Comparison of ENCODE assay signal across 11 mouse cellular contexts in genomic region chr15:88712501-88712900, GRCm38 (mm10).
"Had no signal": no experiment of that assay in that cellular context is flagged by ENCODE, and none has a peak within 500 bp of the region (broad histone marks: within the 10 kb centered on the region; RNA-seq: fewer than 3 reads in every experiment).

No protein-coding gene starts in this region.

- H3K9me3 ChIP-seq: limb, embryonic 10.5 days; liver, embryonic 15.5 days; megakaryocyte, embryonic 14.5 days; midbrain, embryonic 12.5 days had no signal

- H3K4me1 ChIP-seq: limb, embryonic 10.5 days; liver, embryonic 15.5 days; midbrain, embryonic 12.5 days had no signal

- H3K27ac ChIP-seq: left cerebral cortex, adult 2 months; limb, embryonic 10.5 days; liver, embryonic 15.5 days; macrophage; midbrain, embryonic 12.5 days; stomach, postnatal 0 days had no signal

- DNase-seq: kidney, adult 18-20 months; kidney, postnatal 10 days; lung, adult 2 months; right cerebral cortex, adult 18-20 months had no signal

- H3K4me3 ChIP-seq: left cerebral cortex, adult 2 months; limb, embryonic 10.5 days; liver, embryonic 15.5 days; megakaryocyte, embryonic 14.5 days; midbrain, embryonic 12.5 days had no signal

- H3K9ac ChIP-seq: liver, embryonic 15.5 days; midbrain, embryonic 12.5 days had no signal
